Mouse (Mus musculus) hindbrain, embryonic 10.5 days (tissue): ENCODE data around the gene Lingo1. TPM values are rescaled to one million over a fixed set of nuclear protein-coding genes. Genes with fewer than 3 reads are reported as not detected.

Source experiments
- DNase-seq: peaks from one replicate; pipeline ENCODE4 v3.0.0-alpha.2; 2017; ENCODE audit warnings: low spot score
- H3K27ac ChIP-seq: fragments of 300-500 bp; sonication (generic); 2 replicates; pipeline ENCODE4 v1.5.1; 2016; ENCODE audit warnings: mild to moderate bottlenecking, moderate library complexity
- H3K27me3 ChIP-seq: fragments of 300-500 bp; sonication (generic); 2 replicates; pipeline ENCODE4 v1.6.1; 2016; ENCODE audit warnings: mild to moderate bottlenecking; ENCODE audit not compliant: poor library complexity, insufficient read depth, severe bottlenecking
- H3K36me3 ChIP-seq: fragments of 300-500 bp; sonication (generic); 2 replicates; pipeline ENCODE4 v1.6.1; 2016; ENCODE audit warnings: mild to moderate bottlenecking, moderate library complexity
- H3K4me1 ChIP-seq: fragments of 300-500 bp; sonication (generic); replicated peaks from 2 replicates; pipeline ENCODE4 v1.6.1; 2016; ENCODE audit warnings: mild to moderate bottlenecking
- H3K4me3 ChIP-seq: fragments of 300-500 bp; sonication (generic); 2 replicates; pipeline ENCODE4 v1.5.1; 2016; ENCODE audit warnings: mild to moderate bottlenecking, moderate library complexity
- H3K9me3 ChIP-seq: fragments of 300-500 bp; sonication (generic); 2 replicates; pipeline ENCODE4 v1.6.1; 2016; ENCODE audit warnings: mild to moderate bottlenecking, moderate library complexity
- WGBS: fragments of 180-500 bp; shearing (Covaris S2); methylation state at CpG from one replicate; pipeline ENCODE4 v1.1.7; 2016; 5-methylcytosine and 5-hydroxymethylcytosine counted together
- polyA plus RNA-seq: library from polyadenylated mRNA; unstranded; fragments of >200 nt; fragmentation: Nextera tagmentation; extraction: Ambion mirVana; gene quantifications from 2 replicates; pipeline ENCODE4 v1.2.1, GENCODE M21; 2016

Lingo1 gene
- polyA plus RNA-seq, 1 experiment from 2014 or later: 9.9 TPM

DNA sequence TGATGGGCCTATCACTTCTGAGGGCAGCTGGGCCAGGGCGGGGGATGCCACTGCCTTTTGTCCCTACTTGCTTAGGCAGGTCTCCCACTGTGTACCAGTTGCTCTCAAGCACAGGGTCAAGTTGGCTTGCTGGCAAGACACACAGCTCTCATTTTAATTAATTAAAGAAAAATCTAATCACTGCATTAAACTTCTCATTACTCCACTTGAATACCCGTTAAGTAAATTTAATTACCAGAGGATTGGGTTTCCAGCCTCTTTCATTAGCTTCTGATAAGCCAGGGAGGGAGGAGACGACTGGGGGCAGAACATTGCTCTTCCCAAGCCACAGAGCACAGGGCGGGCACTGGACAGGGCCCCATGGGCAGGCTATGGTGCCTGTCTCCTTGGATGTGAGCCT is 113.4 kb downstream of the Lingo1 start:
- H3K4me3 ChIP-seq: no peak overlapping the region
- no peak for DNase-seq
- peaks cover 32% of the 10 kb centered on the region for H3K4me1 ChIP-seq
- H3K36me3 ChIP-seq: no peaks in the 10 kb centered on the region
- WGBS: 48% methylated on average over 4 of the region's 4 CpGs
- no peaks in the 10 kb centered on the region for H3K9me3 ChIP-seq
- H3K27ac ChIP-seq: no peak overlapping the region
- no peaks in the 10 kb centered on the region for H3K27me3 ChIP-seq

DNA sequence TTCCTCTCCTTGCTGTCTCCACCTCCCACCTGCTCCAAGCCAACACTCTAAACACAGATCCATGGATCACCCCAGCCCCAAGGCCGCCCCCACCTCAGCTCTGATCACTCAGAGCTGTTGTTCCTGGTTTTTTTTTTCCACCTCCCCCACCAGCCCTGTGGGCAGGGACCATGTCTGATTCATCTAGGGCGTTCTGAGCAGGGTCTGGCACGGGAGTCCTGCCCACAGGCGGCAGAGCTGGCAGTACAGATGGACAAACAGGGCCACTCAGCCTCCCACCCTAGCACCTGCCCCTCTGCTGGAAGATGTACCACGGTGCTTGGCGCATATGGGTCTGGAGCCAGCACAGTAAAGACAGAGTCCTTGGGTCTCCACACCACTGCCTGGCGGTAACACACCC is 114.3 kb downstream of the Lingo1 start:
- 84% methylated on average over 7 of the region's 7 CpGs for WGBS
- Histone ChIP-seq H3K36me3 (no peaks in the 10 kb centered on the region), H3K4me3 (no peak overlapping the region), H3K27ac (no peak overlapping the region), H3K9me3 (no peaks in the 10 kb centered on the region), H3K4me1 (peaks cover 26% of the 10 kb centered on the region), H3K27me3 (no peaks in the 10 kb centered on the region)
- no peak for DNase-seq

DNA sequence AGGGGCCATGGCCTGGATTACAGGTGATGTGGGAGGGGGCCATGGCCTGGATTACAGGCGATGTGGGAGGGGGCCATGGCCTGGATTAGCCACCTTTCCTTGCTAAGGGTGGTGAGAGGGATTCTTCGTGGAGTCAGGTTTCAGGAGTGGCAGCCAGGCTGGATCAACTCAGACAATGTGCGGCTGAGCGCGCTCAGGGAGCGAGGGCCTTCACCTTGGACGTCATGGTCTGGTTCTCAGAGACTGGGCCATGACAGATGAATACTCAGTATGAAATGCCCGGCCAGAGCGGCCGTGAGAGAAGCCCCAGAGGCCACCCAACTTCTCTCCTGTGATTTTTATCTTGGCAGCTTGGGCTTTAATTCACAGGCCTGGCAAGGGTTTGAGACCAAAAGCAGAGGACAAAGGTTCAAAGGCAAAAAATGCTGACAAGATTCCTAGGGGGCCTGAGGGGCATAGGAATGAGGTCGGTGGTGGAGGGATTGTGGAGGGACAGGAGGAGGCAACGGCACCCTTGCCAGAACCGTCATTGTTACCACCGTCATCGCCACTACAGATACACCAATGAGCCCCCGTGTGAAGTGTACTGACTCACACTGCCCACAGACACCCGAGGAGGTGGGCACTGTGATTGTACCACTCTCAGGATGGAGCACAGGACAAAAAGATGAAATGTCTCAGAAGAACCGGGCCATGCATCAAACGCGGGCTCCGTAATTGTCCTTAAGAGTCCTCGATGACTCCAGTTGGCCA is 117.2 kb downstream of the Lingo1 start:
- Histone ChIP-seq H3K27me3 (no peaks in the 10 kb centered on the region), H3K36me3 (no peaks in the 10 kb centered on the region), H3K27ac (no peak overlapping the region), H3K4me3 (no peak overlapping the region), H3K4me1 (peaks cover 15% of the 10 kb centered on the region), H3K9me3 (no peaks in the 10 kb centered on the region)
- 91% methylated on average over 22 of the region's 22 CpGs for WGBS
- DNase-seq: no peak

DNA sequence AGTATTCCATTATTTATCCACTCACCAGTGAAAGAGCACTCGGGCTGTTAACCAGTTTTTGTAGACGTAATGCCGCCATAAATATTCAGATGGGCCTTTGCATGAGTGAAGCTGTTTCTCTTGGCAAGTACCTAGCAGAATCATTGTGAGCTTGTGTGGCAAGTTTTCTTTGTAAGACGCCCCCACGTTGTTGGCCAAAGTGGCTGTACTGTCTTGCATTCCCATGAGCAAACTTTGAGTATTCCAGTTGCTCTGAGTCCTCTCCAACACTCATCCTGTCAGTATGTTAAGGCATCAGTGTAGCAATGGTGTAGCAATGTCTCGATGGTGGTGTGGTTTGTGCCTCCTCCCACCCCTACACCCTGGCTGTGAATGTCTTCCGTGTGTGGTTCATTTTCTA is 120.6 kb downstream of the Lingo1 start:
- no peaks in the 10 kb centered on the region for H3K27me3 ChIP-seq
- no peak overlapping the region for H3K4me3 ChIP-seq
- H3K4me1 ChIP-seq: peaks cover 4% of the 10 kb centered on the region; the same call in 1 of the 2 replicates
- no peak overlapping the region for H3K27ac ChIP-seq
- DNase-seq: no peak
- no peaks in the 10 kb centered on the region for H3K36me3 ChIP-seq
- WGBS: 92% methylated on average over 7 of the region's 7 CpGs
- H3K9me3 ChIP-seq: no peaks in the 10 kb centered on the region

DNA sequence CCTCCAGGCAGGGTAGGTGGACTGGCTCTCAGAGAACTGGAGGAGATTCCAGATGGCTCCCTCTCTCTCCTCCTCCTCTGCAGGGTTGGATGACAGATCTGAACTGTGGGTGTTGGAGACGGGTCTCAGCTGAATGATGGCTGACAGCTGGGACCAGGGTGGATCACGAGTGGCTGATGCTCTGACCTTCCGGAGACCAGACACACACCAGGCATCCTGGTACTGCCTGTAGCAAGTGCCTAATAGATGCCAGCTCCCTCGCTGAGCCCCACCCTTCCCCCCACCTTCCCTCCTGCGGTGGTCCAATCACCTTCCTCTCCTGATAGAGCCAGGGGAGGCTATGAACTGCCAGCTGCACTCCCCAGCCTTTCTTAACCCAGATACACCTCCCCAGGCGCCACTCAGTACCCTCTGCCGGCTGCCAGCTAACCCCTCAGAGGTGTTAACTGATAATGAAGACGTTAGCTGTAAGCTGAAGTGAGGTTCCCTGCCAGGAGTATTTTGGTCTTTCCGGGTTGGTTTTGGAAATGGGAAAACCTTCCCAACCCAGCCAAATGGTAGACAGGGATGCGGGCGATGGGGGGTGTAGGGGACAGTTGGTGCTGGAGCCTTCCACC is 126.6 kb downstream of the Lingo1 start:
- DNase-seq: no peak
- WGBS: 51% methylated on average over 11 of the region's 11 CpGs

DNA sequence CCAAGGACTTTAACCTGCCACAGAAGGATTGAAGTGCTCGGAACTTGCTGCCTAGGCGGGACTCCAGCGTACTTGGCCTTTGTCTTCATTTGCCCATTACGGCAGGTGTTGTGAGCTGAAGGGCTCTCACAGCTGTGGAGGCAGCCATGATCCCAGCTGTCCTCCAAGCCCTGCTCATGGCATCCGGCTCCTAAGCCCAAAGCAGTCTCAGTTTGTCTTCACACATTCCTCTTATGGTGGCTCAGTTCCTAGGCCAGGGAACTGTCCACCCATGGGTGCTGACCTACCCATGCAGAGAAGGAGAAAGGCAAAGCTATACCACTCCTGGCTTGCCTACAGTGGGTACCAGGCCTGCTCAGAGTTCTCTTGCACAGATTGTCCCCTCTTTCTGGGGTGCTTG is 132.1 kb downstream of the Lingo1 start:
- H3K27ac ChIP-seq: no peak overlapping the region
- peaks cover 11% of the 10 kb centered on the region; the same call in 1 of the 2 replicates for H3K4me1 ChIP-seq
- no peaks in the 10 kb centered on the region for H3K9me3 ChIP-seq
- H3K4me3 ChIP-seq: no peak overlapping the region
- H3K36me3 ChIP-seq: no peaks in the 10 kb centered on the region
- no peak for DNase-seq
- no peaks in the 10 kb centered on the region for H3K27me3 ChIP-seq
- 83% methylated on average over 5 of the region's 5 CpGs for WGBS

More for the DNA sequence above, 126.6 kb downstream of the Lingo1 start:
- Histone ChIP-seq H3K4me3 (no peak overlapping the region), H3K27me3 (no peaks in the 10 kb centered on the region), H3K36me3 (no peaks in the 10 kb centered on the region), H3K9me3 (no peaks in the 10 kb centered on the region), H3K4me1 (peaks cover 13% of the 10 kb centered on the region), H3K27ac (peak overlapping the region; percentile 9; the same call in 1 of the 2 replicates)

DNA sequence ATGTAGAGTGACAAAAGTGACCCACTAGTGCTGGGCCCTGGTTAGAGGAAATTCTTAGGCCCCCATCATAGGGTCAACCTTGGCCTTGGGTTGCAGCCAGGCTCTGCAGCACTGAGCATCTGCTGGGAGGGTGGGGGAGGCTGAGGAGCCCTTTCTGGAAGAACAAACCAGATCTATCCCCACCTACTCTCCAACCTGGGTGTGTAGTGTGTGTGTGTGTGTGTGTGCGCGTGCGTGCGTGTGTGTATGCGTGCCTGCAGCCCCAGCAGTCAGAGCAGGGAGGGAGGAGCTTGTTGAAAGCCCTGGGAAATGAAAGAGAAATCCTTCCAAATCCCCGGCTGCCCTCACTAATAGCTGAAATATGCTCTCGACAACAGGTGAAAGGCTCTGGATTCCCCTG is 133.3 kb downstream of the Lingo1 start:
- WGBS: 83% methylated on average over 7 of the region's 7 CpGs
- Histone ChIP-seq H3K27me3 (no peaks in the 10 kb centered on the region), H3K27ac (no peak overlapping the region), H3K4me3 (no peak overlapping the region), H3K4me1 (peaks cover 19% of the 10 kb centered on the region; the same call in 1 of the 2 replicates), H3K9me3 (no peaks in the 10 kb centered on the region), H3K36me3 (no peaks in the 10 kb centered on the region)
- no peak for DNase-seq

DNA sequence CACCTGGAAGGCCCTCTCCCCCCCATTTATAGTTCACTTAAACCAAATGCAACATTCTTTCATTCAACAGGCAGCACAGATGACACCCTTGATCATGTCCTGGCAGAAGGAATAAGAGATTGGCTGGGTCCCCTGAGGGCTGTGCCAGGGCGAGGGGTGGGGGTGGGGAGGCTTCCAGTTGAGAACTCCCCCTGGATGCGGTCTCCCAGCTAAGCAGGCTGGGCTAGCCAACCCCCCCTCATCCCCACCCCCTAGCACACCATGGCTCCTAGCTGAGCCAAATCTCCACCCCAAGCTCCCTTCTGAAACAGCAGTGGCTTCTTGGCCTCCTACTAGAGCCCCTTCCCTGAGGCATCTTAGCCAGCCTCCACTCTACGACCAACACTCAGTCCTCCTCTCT is 133.9 kb downstream of the Lingo1 start:
- Histone ChIP-seq H3K36me3 (no peaks in the 10 kb centered on the region), H3K27ac (no peak overlapping the region), H3K4me3 (no peak overlapping the region), H3K4me1 (peaks cover 22% of the 10 kb centered on the region), H3K27me3 (no peaks in the 10 kb centered on the region), H3K9me3 (no peaks in the 10 kb centered on the region)
- DNase-seq: no peak
- 73% methylated on average over 3 of the region's 3 CpGs for WGBS

DNA sequence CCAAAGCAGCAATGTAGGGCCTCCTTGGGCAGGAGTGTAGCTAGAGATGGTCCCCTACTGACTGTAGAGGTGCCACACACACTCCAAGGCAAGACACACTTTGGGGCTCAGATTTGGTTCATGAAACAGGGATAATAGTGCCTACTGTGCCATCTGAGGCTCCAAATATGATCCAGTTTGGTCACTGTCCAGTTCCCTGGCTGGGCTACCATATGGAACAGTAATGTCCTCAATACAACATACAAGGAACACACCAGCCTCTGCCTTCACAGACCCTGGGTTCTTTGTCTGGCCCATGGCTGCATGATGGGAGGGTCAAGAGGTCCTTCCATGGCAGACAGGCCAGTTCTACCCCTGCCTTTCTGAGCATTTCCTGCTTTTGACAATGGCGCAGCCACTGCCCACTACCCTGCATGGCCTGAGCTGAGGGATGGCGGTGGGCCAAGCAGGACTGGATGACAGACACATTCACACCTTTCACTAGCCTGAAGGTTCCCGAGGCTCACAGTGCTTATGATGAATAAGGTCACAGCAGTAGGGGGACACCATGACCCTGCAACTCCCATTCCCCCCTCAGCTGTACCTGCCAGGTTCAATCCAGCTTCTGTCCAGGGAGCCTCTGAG is 134.9 kb downstream of the Lingo1 start:
- peaks cover 31% of the 10 kb centered on the region for H3K4me1 ChIP-seq
- WGBS: 87% methylated on average over 3 of the region's 3 CpGs
- H3K27ac ChIP-seq: no peak overlapping the region
- H3K4me3 ChIP-seq: no peak overlapping the region
- no peak for DNase-seq
- no peaks in the 10 kb centered on the region for H3K9me3 ChIP-seq
- no peaks in the 10 kb centered on the region for H3K36me3 ChIP-seq
- H3K27me3 ChIP-seq: peaks cover 3% of the 10 kb centered on the region; the same call in 1 of the 2 replicates

DNA sequence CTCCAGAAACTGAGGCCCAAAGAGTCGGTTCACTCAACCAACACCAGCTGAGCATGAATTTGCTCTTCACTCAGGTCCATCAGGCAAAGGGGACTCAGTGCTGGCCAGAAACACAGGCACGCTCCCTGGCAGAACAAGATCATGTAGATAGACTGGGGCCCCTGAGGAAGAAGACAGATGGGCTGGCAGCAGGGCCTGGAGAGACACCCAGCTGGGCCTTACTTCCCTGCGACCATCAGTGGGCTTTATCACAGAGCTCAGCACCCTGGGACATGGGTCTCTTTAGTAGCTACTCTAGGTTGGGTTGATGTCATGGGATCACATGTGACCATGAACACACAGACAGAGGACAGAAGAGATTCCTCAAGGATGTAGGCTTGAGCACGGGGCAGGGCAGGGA is 137.7 kb downstream of the Lingo1 start:
- H3K4me1 ChIP-seq: peaks cover 52% of the 10 kb centered on the region
- peaks cover 3% of the 10 kb centered on the region; the same call in 1 of the 2 replicates for H3K27me3 ChIP-seq
- DNase-seq: no peak
- H3K27ac ChIP-seq: no peak overlapping the region
- H3K36me3 ChIP-seq: no peaks in the 10 kb centered on the region
- no peak overlapping the region for H3K4me3 ChIP-seq
- WGBS: 84% methylated on average over 4 of the region's 4 CpGs
- no peaks in the 10 kb centered on the region for H3K9me3 ChIP-seq

DNA sequence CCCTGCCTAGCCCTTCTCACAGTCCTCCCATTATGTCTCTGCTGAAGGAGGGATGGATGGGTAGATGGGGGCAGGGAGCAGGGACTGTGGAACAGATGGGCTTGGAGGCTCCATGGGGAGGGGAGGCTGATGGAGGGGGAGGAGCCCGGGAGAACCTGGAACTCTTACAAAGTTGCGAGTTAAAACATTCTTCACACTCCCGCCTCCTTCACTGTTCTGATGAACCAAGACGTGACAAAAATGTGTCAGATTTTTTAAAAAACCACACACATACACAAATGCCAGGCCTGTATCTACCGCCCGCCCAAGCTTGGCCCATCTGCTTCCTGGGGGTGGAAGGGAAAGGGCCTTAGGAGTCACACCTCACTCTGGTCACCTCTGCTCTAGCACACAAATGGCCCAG is 138.3 kb downstream of the Lingo1 start:
- DNase-seq: no peak
- Histone ChIP-seq H3K36me3 (no peaks in the 10 kb centered on the region), H3K27ac (peak overlapping the region; percentile 66; the same call in 1 of the 2 replicates), H3K27me3 (peaks cover 3% of the 10 kb centered on the region; the same call in 1 of the 2 replicates), H3K4me3 (no peak overlapping the region), H3K9me3 (no peaks in the 10 kb centered on the region), H3K4me1 (peaks cover 48% of the 10 kb centered on the region)
- 85% methylated on average over 6 of the region's 6 CpGs for WGBS

DNA sequence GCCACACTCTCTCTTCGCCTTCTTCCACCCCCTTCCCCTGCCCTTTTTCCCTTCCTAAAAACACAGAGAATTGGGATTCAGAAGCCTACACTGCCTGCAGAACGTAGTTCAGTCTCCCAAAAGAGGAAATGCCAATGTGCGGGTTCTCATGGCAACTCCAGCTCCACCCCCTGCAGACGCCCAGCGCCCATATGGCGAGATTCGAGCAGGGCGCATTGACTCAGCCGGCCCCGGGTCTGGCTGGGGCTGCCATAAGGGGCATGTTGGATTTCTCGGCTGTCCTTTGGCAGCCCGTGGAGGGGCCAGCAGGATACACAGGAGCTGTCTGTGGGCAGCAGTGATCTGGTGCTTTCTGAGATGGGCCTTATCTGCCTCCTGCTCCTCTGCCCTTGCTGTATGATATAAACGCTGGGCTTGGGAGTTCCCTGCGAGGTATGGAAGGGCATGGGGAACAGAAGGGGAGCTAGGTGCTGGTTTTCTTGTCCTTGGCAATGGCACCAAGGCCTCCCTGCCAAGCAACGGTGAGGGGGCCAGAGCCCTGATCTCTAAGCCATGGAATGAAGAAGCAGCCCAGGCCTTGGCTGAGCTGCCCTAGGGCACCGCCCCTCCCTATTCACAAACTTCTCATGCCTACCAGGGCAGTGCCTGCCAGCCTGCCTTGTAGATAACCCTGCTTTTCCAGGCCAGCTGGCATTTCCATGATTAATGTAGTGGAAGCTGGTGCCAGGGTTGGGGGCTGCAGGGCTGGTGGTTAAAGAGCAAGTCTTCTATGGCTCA is 139.3 kb downstream of the Lingo1 start:
- Histone ChIP-seq H3K4me1 (peaks cover 48% of the 10 kb centered on the region), H3K36me3 (no peaks in the 10 kb centered on the region), H3K4me3 (no peak overlapping the region), H3K9me3 (no peaks in the 10 kb centered on the region), H3K27ac (peak overlapping the region; percentile 66), H3K27me3 (peaks cover 3% of the 10 kb centered on the region; the same call in 1 of the 2 replicates)
- no peak for DNase-seq
- 56% methylated on average over 16 of the region's 16 CpGs for WGBS
